Comparison of ENCODE assay signal across 11 mouse cellular contexts in genomic region chr19:53507497-53507896, GRCm38 (mm10). TPM values are rescaled to one million over a fixed set of nuclear protein-coding genes. Genes with fewer than 3 reads are reported as not detected.
DNase-seq lines count a peak whose midpoint lies in the region; ATAC-seq and TF ChIP-seq lines count a peak whose summit lies in the region.
"Had no signal": no experiment of that assay in that cellular context is flagged by ENCODE, and none has a peak within 500 bp of the region (broad histone marks: within the 10 kb centered on the region; RNA-seq: fewer than 3 reads in every experiment).

No protein-coding gene starts in this region.

- no peak overlapping the region for H3K9ac ChIP-seq in kidney, embryonic 15.5 days
- H3K9ac ChIP-seq in stomach, embryonic 14.5 days (replicated peaks; ENCODE audit: low read depth, low read length) = no peak overlapping the region
- H3K9ac ChIP-seq in stomach, postnatal 0 days (ENCODE audit: low read length) = no peak overlapping the region

- no peak for TF ChIP-seq CTCF in stomach, postnatal 0 days (IDR thresholded peaks at IDR 0.05; ENCODE audit: low read depth)

- ATAC-seq in kidney, embryonic 15.5 days (replicated peaks; ENCODE audit: low FRiP score) = 0 out of 2 replicates have a peak, but pooled peaks have one; percentile 24
- ATAC-seq in stomach, embryonic 14.5 days (ENCODE audit: insufficient number of reproducible peaks, insufficient read depth, low FRiP score, low read depth) = peak; percentile 40; the same call in 1 of the 2 replicates
- ATAC-seq in stomach, postnatal 0 days (ENCODE audit: low FRiP score, low TSS enrichment) = no peak
- peak; percentile 85 for ATAC-seq in inflammation-experienced regulatory T-cells, adult 6 months

- TF ChIP-seq EP300 in stomach, postnatal 0 days (optimal IDR thresholded peaks at IDR 0.05) = no peak

- H3K9me3 ChIP-seq in kidney, embryonic 15.5 days (replicated peaks) = no peaks in the 10 kb centered on the region
- no peaks in the 10 kb centered on the region for H3K9me3 ChIP-seq in stomach, embryonic 14.5 days (ENCODE audit: control insufficient read depth, low read depth, low read length)
- no peaks in the 10 kb centered on the region for H3K9me3 ChIP-seq in stomach, postnatal 0 days (ENCODE audit: control insufficient read depth, low read length)

- intact Hi-C loops in left cerebral cortex, postnatal 4 days (cut with DNase I) = no loop called here

- no peak for DNase-seq in kidney, postnatal 36 days
- DNase-seq in stomach, postnatal 0 days (ENCODE audit: low spot score) = no peak
- peak; percentile 20 for DNase-seq in yolk sac, embryonic 10.5 days (ENCODE audit: low spot score)
- no peak for DNase-seq in kidney, adult 9 months
- no peak for DNase-seq in left cerebral cortex, postnatal 4 days
- DNase-seq: kidney, adult 8-10 months; retina, postnatal 1 day had no signal

- no peaks in the 10 kb centered on the region for H3K36me3 ChIP-seq in kidney, embryonic 15.5 days
- H3K36me3 ChIP-seq in stomach, embryonic 14.5 days (ENCODE audit: control insufficient read depth, insufficient read depth, low read length) = no peaks in the 10 kb centered on the region
- no peaks in the 10 kb centered on the region for H3K36me3 ChIP-seq in stomach, postnatal 0 days (ENCODE audit: control insufficient read depth, insufficient read depth, low read length)

- H3K4me3 ChIP-seq in kidney, embryonic 15.5 days (replicated peaks) = no peak overlapping the region
- H3K4me3 ChIP-seq in stomach, embryonic 14.5 days (ENCODE audit: low read depth, low read length) = no peak overlapping the region
- H3K4me3 ChIP-seq in stomach, postnatal 0 days (ENCODE audit: low read depth, low read length) = no peak overlapping the region
- H3K4me3 ChIP-seq: megakaryocyte, embryonic 14.5 days had no signal

- no peak overlapping the region for H3K4me2 ChIP-seq in kidney, embryonic 15.5 days
- no peak overlapping the region for H3K4me2 ChIP-seq in stomach, embryonic 14.5 days (replicated peaks; ENCODE audit: low read depth, low read length)
- no peak overlapping the region for H3K4me2 ChIP-seq in stomach, postnatal 0 days (replicated peaks; ENCODE audit: low read depth)

- H3K4me1 ChIP-seq in kidney, embryonic 15.5 days = peaks cover 31% of the 10 kb centered on the region
- peaks cover 10% of the 10 kb centered on the region; the same call in 1 of the 2 replicates for H3K4me1 ChIP-seq in stomach, embryonic 14.5 days (ENCODE audit: control insufficient read depth, insufficient read depth, low read length)
- H3K4me1 ChIP-seq in stomach, postnatal 0 days (replicated peaks; ENCODE audit: control insufficient read depth, insufficient read depth) = 0 out of 2 replicates have a peak, but pooled peaks cover 2% of the 10 kb centered on the region

- 35% methylated on average over 8 of the region's 8 CpGs for WGBS in kidney, embryonic 15.5 days
- WGBS in stomach, embryonic 14.5 days = 60% methylated on average over 8 of the region's 8 CpGs
- WGBS in stomach, postnatal 0 days = 66% methylated on average over 8 of the region's 8 CpGs

- peaks cover 32% of the 10 kb centered on the region for H3K27me3 ChIP-seq in kidney, embryonic 15.5 days
- H3K27me3 ChIP-seq in stomach, embryonic 14.5 days (ENCODE audit: control insufficient read depth, insufficient read depth, low read length) = no peaks in the 10 kb centered on the region
- H3K27me3 ChIP-seq in stomach, postnatal 0 days (ENCODE audit: control insufficient read depth, insufficient read depth, low read length) = no peaks in the 10 kb centered on the region

- no peak overlapping the region for H3K27ac ChIP-seq in kidney, embryonic 15.5 days
- no peak overlapping the region for H3K27ac ChIP-seq in stomach, embryonic 14.5 days (ENCODE audit: low read length)
- H3K27ac ChIP-seq in stomach, postnatal 0 days (replicated peaks) = no peak overlapping the region

RNA-seq across cellular contexts. Expression of gene Dusp5, which starts 21.4 kb away (rescaled TPM):
- polyA plus RNA-seq in kidney, embryonic 15.5 days (2015; fragmentation: Nextera tagmentation; extraction: Ambion mirVana) = 11.0 and 11.1 TPM in 2 replicates
- polyA plus RNA-seq in stomach, embryonic 14.5 days (2014; fragmentation: Nextera tagmentation; extraction: Ambion mirVana) = 4.6 TPM in 2 replicates
- 14.1 and 18.5 TPM in 2 replicates for polyA plus RNA-seq in stomach, postnatal 0 days (2015; fragmentation: Nextera tagmentation; extraction: Ambion mirVana)
- 10 to 100 TPM in 1 of 3 experiments, 1 to 10 TPM in 2; 5.8 to 13.8 (median 6.4) TPM for polyA plus RNA-seq in inflammation-experienced regulatory T-cells, adult 6 months (2017; shearing (Covaris generic))
- total RNA-seq in left cerebral cortex, postnatal 4 days (2021) = 1 to 10 TPM; 2.7 to 4.3 TPM
